Mouse (Mus musculus) B cell, adult 67 days (primary cell): ENCODE measurements around the gene Rab3gap2. TPM values are rescaled to one million over a fixed set of nuclear protein-coding genes. Genes with fewer than 3 reads are reported as not detected.

Experiments used
- total RNA-seq, 2 experiments: library from RNA; stranded (reverse); gene quantifications; 4 replicates each; pipeline ENCODE4 v1.2.4; 2023

The Rab3gap2 gene
- 10 to 100 TPM; 67.4 to 67.9 TPM for total RNA-seq

GRCm38 (mm10) chr1:185203909-185204661 lies at the start of gene Rab3gap2:
Rab3gap2 (plus strand) TSS chr1:185204117.

DNA sequence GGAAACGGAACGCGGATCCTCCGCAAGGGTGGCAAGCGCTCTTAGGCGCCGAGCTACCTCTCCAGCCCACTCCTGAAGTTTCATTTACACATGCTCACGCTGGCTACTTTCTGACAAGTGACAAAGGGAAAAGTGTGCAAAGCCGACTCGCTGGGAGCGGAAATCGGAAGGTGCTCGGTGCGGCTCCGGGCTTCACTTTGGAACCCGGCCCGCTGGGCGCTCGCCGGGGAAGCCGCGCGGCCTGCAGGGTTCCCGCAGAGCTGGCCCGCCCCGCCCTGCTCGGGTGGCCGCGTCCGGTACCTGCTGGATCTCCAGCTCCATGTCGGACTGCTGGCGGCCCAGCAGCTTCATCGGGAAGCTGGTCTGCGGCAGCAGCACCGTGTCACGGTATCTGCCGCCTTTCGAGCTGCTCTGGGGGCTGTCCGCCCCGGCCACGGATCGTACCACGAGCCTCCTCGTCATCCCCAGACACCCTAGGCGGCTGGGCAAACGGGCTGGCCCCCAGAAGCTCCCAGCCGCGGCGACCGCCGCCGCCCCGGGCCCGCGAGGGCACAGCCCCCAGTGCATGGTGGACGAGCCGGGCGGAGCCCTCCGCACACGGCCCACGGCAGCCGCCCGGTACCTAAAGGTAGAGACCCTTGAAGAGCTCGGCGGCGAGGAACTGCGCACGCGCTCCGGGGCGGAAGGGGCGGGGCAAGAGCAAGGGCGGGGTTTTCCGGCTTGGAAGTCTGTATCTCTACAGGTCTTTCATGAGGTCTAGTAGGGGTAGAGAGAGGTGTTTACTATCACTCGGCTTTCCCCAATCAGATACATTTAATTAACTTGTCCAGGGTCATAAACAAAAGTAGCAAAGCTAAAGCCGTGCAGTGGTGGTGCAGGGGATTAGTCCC lies 125.0 kb downstream of the Rab3gap2 start, which contains the start of gene Iars2:
Gene Iars2, minus strand, starts transcription at position 676 of the 890 bp plus-strand sequence.

DNA sequence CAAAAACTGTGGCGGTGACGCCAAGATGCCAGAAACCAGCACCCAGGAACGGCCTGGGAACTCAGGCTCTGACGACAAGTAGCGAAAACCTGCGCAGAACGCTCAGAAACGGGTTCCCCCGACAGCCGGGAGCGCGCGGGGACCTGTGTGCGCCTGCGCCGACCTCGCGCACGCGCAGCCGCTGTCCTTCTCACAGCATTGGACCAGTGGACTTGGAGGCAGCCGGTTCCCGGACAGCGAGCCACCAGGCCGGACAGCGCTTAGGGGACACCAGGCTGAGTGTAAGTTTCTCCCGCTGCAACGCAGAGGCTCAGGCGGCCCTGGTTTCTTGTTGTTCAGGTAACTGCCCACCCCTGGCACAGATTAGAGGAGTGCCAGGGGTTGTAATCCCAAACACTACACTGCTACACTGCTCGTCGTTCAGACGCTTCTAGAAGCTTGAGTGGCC lies 128.1 kb downstream of the Rab3gap2 start, which contains the start of gene Bpnt1:
Gene Bpnt1, plus strand, starts transcription at position 167 of the 448 bp plus-strand sequence.

Other genes with a start within 250 kb of the Rab3gap2 start
- gene Mark1, start 204.5 kb upstream of the Rab3gap2 start, total RNA-seq, result not detected
- 10 to 100 TPM; 31.3 to 35.7 TPM for gene Iars2, start 125.3 kb downstream of the Rab3gap2 start, total RNA-seq
- gene Bpnt1, start 128.0 kb downstream of the Rab3gap2 start, total RNA-seq, result 10 to 100 TPM; 22.1 to 26.6 TPM
- gene Eprs, start 158.9 kb downstream of the Rab3gap2 start, total RNA-seq, result 100 to 1,000 TPM; 110 to 119 TPM